In the genomic region with DNA sequence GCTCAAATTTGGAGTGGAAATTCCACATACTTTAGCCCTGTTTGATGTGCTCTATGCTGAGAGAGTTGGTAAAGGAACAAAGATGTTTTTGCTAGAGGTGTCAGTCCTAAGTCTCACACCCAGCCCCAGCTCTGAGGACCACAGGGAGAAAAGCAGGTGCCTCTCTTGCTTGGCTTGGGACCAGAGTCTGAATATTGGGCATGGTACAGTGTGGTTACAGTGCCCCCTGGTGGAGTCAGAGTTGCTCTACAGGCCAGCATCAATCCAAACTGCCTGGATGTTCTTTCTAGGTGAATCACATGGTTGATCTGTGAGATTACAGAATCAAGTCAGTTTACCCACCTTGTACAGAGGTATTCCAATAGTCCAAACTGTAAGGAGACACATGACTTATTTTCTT, we compare ENCODE assay signal across 7 mouse cellular contexts. TPM values are rescaled to one million over a fixed set of nuclear protein-coding genes. Genes with fewer than 3 reads are reported as not detected.
DNase-seq lines count a peak whose midpoint lies in the region; ATAC-seq and TF ChIP-seq lines count a peak whose summit lies in the region.

No protein-coding gene starts in this region.

- peak; percentile 96 for TF ChIP-seq CTCF in Patski (IDR thresholded peaks at IDR 0.05)

- H3K27ac ChIP-seq in forebrain, embryonic 13.5 days: no peak overlapping the region
- no peak overlapping the region for H3K27ac ChIP-seq in hindbrain, embryonic 11.5 days (ENCODE audit: low read depth, low read length)

- peaks cover 39% of the 10 kb centered on the region for H3K36me3 ChIP-seq in forebrain, embryonic 13.5 days (ENCODE audit: poor library complexity, severe bottlenecking)
- H3K36me3 ChIP-seq in hindbrain, embryonic 11.5 days (ENCODE audit: control insufficient read depth, insufficient read depth, low read length): no peaks in the 10 kb centered on the region

- in situ Hi-C loops in Patski (cut with MboI; ENCODE audit: low pct_unique_long_range_greater_than_20kb): no loop called here

- no peak overlapping the region for H3K4me2 ChIP-seq in forebrain, embryonic 13.5 days
- no peak overlapping the region for H3K4me2 ChIP-seq in hindbrain, embryonic 11.5 days (replicated peaks; ENCODE audit: low read depth, low read length)

- ATAC-seq in Patski: no peak
- peak; percentile 59; the same call in 1 of the 2 replicates for ATAC-seq in forebrain, embryonic 13.5 days
- no peak for ATAC-seq in hindbrain, embryonic 11.5 days (ENCODE audit: low FRiP score)
- ATAC-seq in megakaryocyte progenitor cell, adult 5-6 weeks (replicated peaks; ENCODE audit: poor library complexity): peak; percentile 99

- no peak overlapping the region for H3K9ac ChIP-seq in forebrain, embryonic 13.5 days
- H3K9ac ChIP-seq in hindbrain, embryonic 11.5 days (ENCODE audit: low read depth, low read length): no peak overlapping the region

- H3K27me3 ChIP-seq in Patski: no peaks in the 10 kb centered on the region
- H3K27me3 ChIP-seq in forebrain, embryonic 13.5 days: no peaks in the 10 kb centered on the region
- H3K27me3 ChIP-seq in hindbrain, embryonic 11.5 days (ENCODE audit: control insufficient read depth, insufficient read depth, low read length): no peaks in the 10 kb centered on the region

- no peaks in the 10 kb centered on the region for H3K9me3 ChIP-seq in forebrain, embryonic 13.5 days (replicated peaks)
- no peaks in the 10 kb centered on the region for H3K9me3 ChIP-seq in hindbrain, embryonic 11.5 days (ENCODE audit: control insufficient read depth, low read length)

- no peaks in the 10 kb centered on the region for H3K4me1 ChIP-seq in forebrain, embryonic 13.5 days
- H3K4me1 ChIP-seq in hindbrain, embryonic 11.5 days (replicated peaks; ENCODE audit: control insufficient read depth, insufficient read depth, low read length): no peaks in the 10 kb centered on the region

- no peak overlapping the region for H3K4me3 ChIP-seq in forebrain, embryonic 13.5 days
- H3K4me3 ChIP-seq in hindbrain, embryonic 11.5 days (ENCODE audit: low read depth, low read length): no peak overlapping the region

- CTCF ChIA-PET in Patski (lab: Charles Lee): interaction anchor here (0.6 to 1.7 kb wide), 12 partner anchors 12 to 252 kb away, joined by 3 to 6 read pairs (median 4); partner anchors contain the start of genes Dus2 and Nutf2

- POLR2A ChIA-PET in Patski (lab: Charles Lee): no interaction called here

- DNase-seq in Patski (ENCODE audit: low read depth, low spot score): no peak
- DNase-seq in c-Kit-positive CD71-positive TER-119-positive erythroid progenitor cells, embryonic 14.5 days (ENCODE audit: low spot score): peak; percentile 80
- peak; percentile 85 for DNase-seq in hindbrain, embryonic 11.5 days (ENCODE audit: low spot score)
- peak; percentile 57 for DNase-seq in left cerebral cortex, adult 11 months (ENCODE audit: low spot score)
- DNase-seq in right cerebral cortex, postnatal 4 days: peak; percentile 79

RNA-seq across cellular contexts. Expression of gene Ddx28, which starts 10.8 kb away (rescaled TPM):
- 12.7 TPM for polyA plus RNA-seq in Patski (2021)
- polyA plus RNA-seq in forebrain, embryonic 13.5 days (2015; fragmentation: Nextera tagmentation; extraction: Ambion mirVana): 19.7 and 20.1 TPM in 2 replicates
- 21.2 and 21.3 TPM in 2 replicates for polyA plus RNA-seq in hindbrain, embryonic 11.5 days (2014; fragmentation: Nextera tagmentation; extraction: Ambion mirVana)
- 8.6 and 12.0 TPM in 2 replicates for total RNA-seq in megakaryocyte progenitor cell, adult 5-6 weeks (2015)
- total RNA-seq in megakaryocyte progenitor cell, adult 5-6 weeks (2017): 18.2 and 20.8 TPM in 2 replicates

RNA-seq across cellular contexts. Expression of gene Dpep2nb, which starts 16.7 kb away (rescaled TPM):
- polyA plus RNA-seq in Patski (2021): 0.14 TPM
- polyA plus RNA-seq in forebrain, embryonic 13.5 days (2015; fragmentation: Nextera tagmentation; extraction: Ambion mirVana): not detected in 2 replicates
- 0.15 TPM in 1 of 2 replicates, not detected in the other for polyA plus RNA-seq in hindbrain, embryonic 11.5 days (2014; fragmentation: Nextera tagmentation; extraction: Ambion mirVana)
- not detected in 2 replicates for total RNA-seq in megakaryocyte progenitor cell, adult 5-6 weeks (2015)
- total RNA-seq in megakaryocyte progenitor cell, adult 5-6 weeks (2017): not detected in 2 replicates

RNA-seq across cellular contexts. Expression of gene Dus2, which starts 31.3 kb away (rescaled TPM):
- polyA plus RNA-seq in Patski (2021): 15.4 TPM
- 19.0 and 20.6 TPM in 2 replicates for polyA plus RNA-seq in forebrain, embryonic 13.5 days (2015; fragmentation: Nextera tagmentation; extraction: Ambion mirVana)
- 16.4 and 22.0 TPM in 2 replicates for polyA plus RNA-seq in hindbrain, embryonic 11.5 days (2014; fragmentation: Nextera tagmentation; extraction: Ambion mirVana)
- total RNA-seq in megakaryocyte progenitor cell, adult 5-6 weeks (2015): 7.9 and 12.0 TPM in 2 replicates
- total RNA-seq in megakaryocyte progenitor cell, adult 5-6 weeks (2017): 10.8 and 20.3 TPM in 2 replicates

RNA-seq across cellular contexts. Expression of gene Nfatc3, which starts 36.2 kb away (rescaled TPM):
- 33.5 TPM for polyA plus RNA-seq in Patski (2021)
- polyA plus RNA-seq in forebrain, embryonic 13.5 days (2015; fragmentation: Nextera tagmentation; extraction: Ambion mirVana): 5.2 TPM in 2 replicates
- polyA plus RNA-seq in hindbrain, embryonic 11.5 days (2014; fragmentation: Nextera tagmentation; extraction: Ambion mirVana): 4.2 and 8.1 TPM in 2 replicates
- 112 and 126 TPM in 2 replicates for total RNA-seq in megakaryocyte progenitor cell, adult 5-6 weeks (2015)
- 25.2 and 32.7 TPM in 2 replicates for total RNA-seq in megakaryocyte progenitor cell, adult 5-6 weeks (2017)

RNA-seq across cellular contexts. Expression of gene Dpep3, which starts 43.3 kb away (rescaled TPM):
- polyA plus RNA-seq in Patski (2021): not detected
- polyA plus RNA-seq in forebrain, embryonic 13.5 days (2015; fragmentation: Nextera tagmentation; extraction: Ambion mirVana): not detected in 2 replicates
- polyA plus RNA-seq in hindbrain, embryonic 11.5 days (2014; fragmentation: Nextera tagmentation; extraction: Ambion mirVana): not detected in 2 replicates
- total RNA-seq in megakaryocyte progenitor cell, adult 5-6 weeks (2015): not detected in 2 replicates
- total RNA-seq in megakaryocyte progenitor cell, adult 5-6 weeks (2017): not detected in 2 replicates

Comparison
In these comparisons a context has a peak if more than half of its experiments do, and no peak if none do; other contexts are left out.
1. ATAC-seq: peak in forebrain, embryonic 13.5 days (single experiment) and megakaryocyte progenitor cell, adult 5-6 weeks (single experiment); none in Patski (single experiment) and hindbrain, embryonic 11.5 days (single experiment).